Mouse (Mus musculus) E14TG2a.4 (cell line): ENCODE data around the gene Gls2.
"Not testable (repeated sequence)": the region's sequence is repeated elsewhere in the genome, so short reads cannot be mapped to it uniquely, and the experiment has no call there.

Experiments used
- H3K27me3 ChIP-seq: 2 replicates; pipeline ENCODE4 v1.6.1; 2014; ENCODE audit warnings: low read length, control low read depth; ENCODE audit not compliant: insufficient read depth
- H3K36me3 ChIP-seq: 2 replicates; pipeline ENCODE4 v1.6.1; 2014; ENCODE audit warnings: low read length, control low read depth; ENCODE audit not compliant: insufficient read depth
- H3K4me1 ChIP-seq: replicated peaks from 2 replicates; pipeline ENCODE4 v1.6.1; 2014; ENCODE audit warnings: low read depth, low read length, control low read depth
- H3K4me3 ChIP-seq: replicated peaks from 2 replicates; pipeline ENCODE4 v1.5.1; 2014; ENCODE audit warnings: mild to moderate bottlenecking, low read length
- H3K9me3 ChIP-seq: 2 replicates; pipeline ENCODE4 v1.6.1; 2014; ENCODE audit warnings: low read length, control low read depth
- CTCF ChIP-seq: conservative IDR thresholded peaks from 2 replicates; pipeline ENCODE4 v1.5.1; 2014; ENCODE audit warnings: low read length
- NANOG ChIP-seq: IDR thresholded peaks from 2 replicates; pipeline ENCODE4 v1.6.1; 2014; ENCODE audit warnings: borderline replicate concordance, low read length, mixed read lengths
- POU5F1 ChIP-seq: IDR thresholded peaks from 2 replicates; pipeline ENCODE4 v1.6.1; 2014; ENCODE audit warnings: low read length, borderline replicate concordance

Gls2 gene

DNA sequence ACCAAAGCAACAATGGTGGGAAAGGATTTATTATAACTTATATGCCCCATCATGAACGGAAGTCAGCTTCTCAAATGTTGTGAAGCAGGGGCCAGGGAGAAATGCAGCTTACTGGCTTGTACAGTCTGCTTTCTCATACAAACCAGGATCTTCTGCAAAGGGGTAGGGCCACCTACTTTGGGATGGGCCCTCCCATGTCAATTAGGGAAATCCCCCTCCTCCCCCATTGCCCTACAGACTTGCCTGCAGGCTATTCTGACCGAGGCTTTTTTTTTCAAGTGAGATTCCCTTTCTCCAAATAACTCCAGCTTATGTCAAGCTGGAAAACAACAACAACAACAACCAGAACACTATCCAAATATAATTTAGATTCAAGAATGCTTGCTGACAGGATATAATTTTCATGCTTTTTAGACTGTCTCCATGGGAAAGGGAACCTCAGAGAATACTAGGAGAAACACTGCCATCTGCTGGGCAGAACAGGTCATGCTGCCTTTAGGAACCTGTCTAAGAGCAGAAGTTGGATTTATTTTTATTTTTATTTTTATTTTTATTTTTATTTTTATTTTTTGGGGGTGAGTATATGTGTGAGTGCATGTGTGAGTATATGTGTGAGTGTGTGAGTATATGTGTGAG lies 5.9 kb upstream of the Gls2 start:
- TF ChIP-seq NANOG (no peak), CTCF (peak; percentile 87)
- Histone ChIP-seq H3K4me3 (peak overlapping the region; percentile 30; the same call in 1 of the 2 replicates), H3K36me3 (no peaks in the 10 kb centered on the region), H3K27me3 (no peaks in the 10 kb centered on the region), H3K4me1 (peaks cover 44% of the 10 kb centered on the region), H3K9me3 (no peaks in the 10 kb centered on the region)

DNA sequence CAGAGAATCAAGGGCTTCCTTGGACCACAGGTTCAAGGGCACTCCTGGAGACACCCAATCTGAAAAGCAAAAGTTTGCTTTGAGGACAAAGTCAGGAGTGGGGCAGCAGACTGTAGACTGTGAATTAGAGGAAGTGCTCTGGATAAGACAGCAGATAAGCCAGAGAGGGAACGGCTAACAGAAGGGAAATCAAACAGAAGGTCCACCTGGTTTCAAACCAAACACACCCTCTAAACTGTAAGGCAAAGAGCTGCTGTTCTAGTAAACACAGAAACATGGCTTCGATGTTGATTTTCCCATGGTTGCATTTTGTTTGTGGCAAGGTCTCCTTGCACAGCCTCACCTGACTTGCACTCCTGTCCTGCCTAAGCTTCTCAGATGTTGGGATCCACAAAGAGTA lies 2.8 kb upstream of the Gls2 start:
- no peaks in the 10 kb centered on the region for H3K9me3 ChIP-seq
- no peaks in the 10 kb centered on the region for H3K36me3 ChIP-seq
- H3K4me3 ChIP-seq, result no peak overlapping the region
- TF ChIP-seq POU5F1 (no peak), NANOG (no peak)
- H3K4me1 ChIP-seq, result peaks cover 33% of the 10 kb centered on the region
- peaks cover 10% of the 10 kb centered on the region for H3K27me3 ChIP-seq

DNA sequence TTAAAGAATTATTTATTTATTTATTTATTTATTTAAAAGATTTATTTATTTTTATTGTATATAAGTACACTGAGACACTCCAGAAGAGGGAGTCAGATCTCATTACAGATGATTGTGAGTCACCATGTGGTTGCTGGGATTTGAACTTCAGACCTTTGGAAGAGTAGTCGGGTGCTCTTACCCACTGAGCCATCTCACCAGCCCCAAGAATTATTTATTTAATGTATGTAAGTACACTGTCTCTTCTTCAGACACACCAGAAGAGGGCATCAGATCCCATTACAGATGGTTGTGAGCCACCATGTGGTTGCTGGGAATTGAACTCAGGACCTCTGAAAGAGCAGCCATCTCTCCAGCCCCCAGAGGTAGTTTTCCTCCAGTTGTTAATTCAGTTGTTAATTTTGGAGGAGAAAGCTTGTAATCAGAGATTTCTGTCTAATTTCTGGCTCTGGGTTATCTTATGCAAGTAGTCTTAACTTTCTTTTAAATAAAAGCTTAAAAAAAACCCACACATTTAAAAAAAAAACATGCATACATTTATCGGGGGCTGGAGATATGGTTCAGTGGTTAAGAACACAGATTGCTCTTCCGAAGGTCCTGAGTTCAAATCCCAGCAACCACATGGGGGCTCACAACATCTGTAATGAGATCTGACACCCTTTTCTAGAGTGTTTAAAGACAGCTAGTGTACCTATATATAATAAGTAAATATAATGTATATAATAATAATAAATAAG lies 2.1 kb upstream of the Gls2 start:
- H3K9me3 ChIP-seq, H3K4me3 ChIP-seq, H3K36me3 ChIP-seq: not testable (repeated sequence)
- peaks cover 10% of the 10 kb centered on the region for H3K27me3 ChIP-seq
- peaks cover 26% of the 10 kb centered on the region for H3K4me1 ChIP-seq

DNA sequence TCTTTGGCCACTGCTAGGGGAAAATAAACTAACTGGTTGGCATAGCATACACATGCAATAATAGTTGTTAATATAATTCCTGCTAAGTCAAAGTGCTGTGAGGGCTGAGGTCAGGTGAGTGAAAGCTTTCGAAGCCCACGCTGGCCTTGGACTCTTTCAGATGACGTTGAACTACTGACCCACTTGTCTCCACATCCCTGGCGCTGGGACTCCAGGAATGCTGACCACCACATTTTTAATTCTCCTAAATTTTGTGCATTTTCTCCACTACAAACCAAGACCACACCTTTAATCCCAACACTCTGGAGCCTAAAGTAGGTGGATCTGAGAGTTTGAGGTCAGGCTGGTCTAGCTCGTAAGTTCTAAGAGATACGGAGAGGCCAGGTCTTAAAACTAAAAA lies 1.1 kb upstream of the Gls2 start:
- H3K9me3 ChIP-seq, result no peaks in the 10 kb centered on the region
- TF ChIP-seq CTCF, result no peak
- no peak for TF ChIP-seq POU5F1
- TF ChIP-seq NANOG, result no peak
- H3K4me1 ChIP-seq, result peaks cover 24% of the 10 kb centered on the region
- H3K36me3 ChIP-seq, result no peaks in the 10 kb centered on the region
- no peak overlapping the region for H3K4me3 ChIP-seq
- H3K27me3 ChIP-seq, result peaks cover 10% of the 10 kb centered on the region

- TF ChIP-seq CTCF (no peak), POU5F1 (no peak), NANOG (no peak)
- Histone ChIP-seq H3K4me1 (peaks cover 32% of the 10 kb centered on the region), H3K4me3 (peak overlapping the region; percentile 97), H3K36me3 (peaks cover 9% of the 10 kb centered on the region), H3K27me3 (peaks cover 10% of the 10 kb centered on the region), H3K9me3 (no peaks in the 10 kb centered on the region)
Observed at GRCm38 (mm10) chr10:128194551-128195461, 549 bp downstream of the Gls2 start.

DNA sequence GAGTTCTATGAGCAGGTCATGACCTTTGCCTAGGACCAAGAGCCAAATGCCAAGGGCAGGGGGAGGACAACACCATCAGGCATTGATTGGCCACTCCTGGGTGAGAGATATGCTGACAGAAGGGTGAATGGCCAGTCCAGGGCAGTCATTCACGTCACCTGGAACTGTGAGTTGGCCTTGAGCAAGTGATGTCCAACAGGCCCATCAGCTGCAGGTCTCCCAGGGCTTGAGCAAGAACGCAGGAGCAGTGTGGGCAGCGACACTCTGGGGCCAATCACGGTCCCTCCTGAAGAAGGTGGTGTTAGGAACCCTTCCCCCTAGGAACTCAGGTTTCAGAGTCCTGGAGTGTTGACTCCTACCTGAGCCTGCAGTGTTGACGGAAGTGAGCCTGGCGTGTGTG lies 7.6 kb downstream of the Gls2 start:
- H3K27me3 ChIP-seq, result no peaks in the 10 kb centered on the region
- peaks cover 55% of the 10 kb centered on the region for H3K4me1 ChIP-seq
- no peaks in the 10 kb centered on the region for H3K9me3 ChIP-seq
- no peak for TF ChIP-seq POU5F1
- H3K4me3 ChIP-seq, result no peak overlapping the region
- peaks cover 52% of the 10 kb centered on the region for H3K36me3 ChIP-seq

DNA sequence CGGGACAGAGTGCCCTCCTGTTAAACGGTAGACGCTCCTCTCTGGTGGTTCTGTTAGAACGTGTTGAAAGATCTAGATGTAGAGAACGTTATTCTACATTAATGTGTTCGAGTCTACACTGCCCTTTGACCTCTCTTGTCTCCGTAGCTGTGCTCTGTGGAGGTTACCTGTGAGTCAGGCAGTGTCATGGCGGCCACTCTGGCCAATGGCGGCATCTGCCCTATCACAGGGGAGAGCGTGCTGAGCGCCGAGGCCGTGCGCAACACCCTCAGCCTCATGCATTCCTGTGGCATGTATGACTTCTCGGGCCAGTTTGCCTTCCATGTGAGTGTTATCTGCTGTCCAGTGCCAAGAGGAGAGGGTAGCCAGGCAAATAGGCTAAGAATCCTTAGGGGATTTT lies 10.7 kb downstream of the Gls2 start:
- H3K27me3 ChIP-seq, result no peaks in the 10 kb centered on the region
- no peak for TF ChIP-seq POU5F1
- no peak for TF ChIP-seq NANOG
- TF ChIP-seq CTCF, result no peak
- no peaks in the 10 kb centered on the region for H3K9me3 ChIP-seq
- H3K4me3 ChIP-seq, result peak overlapping the region; percentile 45
- peaks cover 73% of the 10 kb centered on the region for H3K36me3 ChIP-seq
- H3K4me1 ChIP-seq, result peaks cover 59% of the 10 kb centered on the region

GRCm38 (mm10) chr10:128208326-128208725 lies 14.1 kb downstream of the Gls2 start:
- Histone ChIP-seq H3K4me1 (peaks cover 67% of the 10 kb centered on the region), H3K27me3 (peaks cover 2% of the 10 kb centered on the region), H3K36me3 (peaks cover 62% of the 10 kb centered on the region), H3K4me3 (no peak overlapping the region), H3K9me3 (no peaks in the 10 kb centered on the region)
- TF ChIP-seq NANOG, result no peak
